Mouse (Mus musculus) megakaryocyte, embryonic 14.5 days (primary cell): ENCODE results near the gene Slc39a11. TPM values are rescaled to one million over a fixed set of nuclear protein-coding genes. Genes with fewer than 3 reads are reported as not detected.

ENCODE experiments used
- H3K27me3 ChIP-seq: replicated peaks from 2 replicates; pipeline ENCODE3; 2012; ENCODE audit warnings: inconsistent platforms
- H3K36me3 ChIP-seq: replicated peaks from 2 replicates; pipeline ENCODE3; 2012; ENCODE audit warnings: low read length, inconsistent platforms, mixed read lengths
- H3K4me1 ChIP-seq: 2 replicates; pipeline ENCODE4 v1.6.1; 2012; ENCODE audit warnings: inconsistent platforms
- H3K4me3 ChIP-seq: replicated peaks from 2 replicates; pipeline ENCODE3; 2012; ENCODE audit warnings: moderate library complexity, mild to moderate bottlenecking, inconsistent platforms
- H3K9me3 ChIP-seq: 2 replicates; pipeline ENCODE4 v1.6.1; 2012; ENCODE audit warnings: inconsistent platforms
- FLI1 ChIP-seq: IDR thresholded peaks from 2 replicates; pipeline ENCODE4 v1.6.1; 2012; ENCODE audit warnings: low read length, inconsistent platforms, mixed read lengths
- GATA1 ChIP-seq: IDR thresholded peaks from 3 replicates; pipeline ENCODE4 v1.6.1; 2012; ENCODE audit warnings: mixed read lengths, low read length, inconsistent platforms, borderline replicate concordance
- polyA plus RNA-seq: library from polyadenylated mRNA; stranded (reverse); fragments of >175 nt; gene quantifications from 2 replicates; pipeline ENCODE4 v1.2.3, GENCODE M21; 2012; ENCODE audit warnings: low replicate concordance; ENCODE audit not compliant: insufficient read depth

Gene Slc39a11
- polyA plus RNA-seq, 1 experiment: 20.6 TPM

GRCm38 (mm10) chr11:113619420-113620080, 30.3 kb downstream of the Slc39a11 start:
- Histone ChIP-seq H3K27me3 (peaks cover 72% of the 10 kb centered on the region), H3K36me3 (no peaks in the 10 kb centered on the region), H3K9me3 (0 out of 2 replicates have a peak, but pooled peaks cover 3% of the 10 kb centered on the region), H3K4me3 (peak overlapping the region; percentile 76), H3K4me1 (peaks cover 23% of the 10 kb centered on the region)
- TF ChIP-seq FLI1: no peak
- TF ChIP-seq GATA1: no peak

DNA sequence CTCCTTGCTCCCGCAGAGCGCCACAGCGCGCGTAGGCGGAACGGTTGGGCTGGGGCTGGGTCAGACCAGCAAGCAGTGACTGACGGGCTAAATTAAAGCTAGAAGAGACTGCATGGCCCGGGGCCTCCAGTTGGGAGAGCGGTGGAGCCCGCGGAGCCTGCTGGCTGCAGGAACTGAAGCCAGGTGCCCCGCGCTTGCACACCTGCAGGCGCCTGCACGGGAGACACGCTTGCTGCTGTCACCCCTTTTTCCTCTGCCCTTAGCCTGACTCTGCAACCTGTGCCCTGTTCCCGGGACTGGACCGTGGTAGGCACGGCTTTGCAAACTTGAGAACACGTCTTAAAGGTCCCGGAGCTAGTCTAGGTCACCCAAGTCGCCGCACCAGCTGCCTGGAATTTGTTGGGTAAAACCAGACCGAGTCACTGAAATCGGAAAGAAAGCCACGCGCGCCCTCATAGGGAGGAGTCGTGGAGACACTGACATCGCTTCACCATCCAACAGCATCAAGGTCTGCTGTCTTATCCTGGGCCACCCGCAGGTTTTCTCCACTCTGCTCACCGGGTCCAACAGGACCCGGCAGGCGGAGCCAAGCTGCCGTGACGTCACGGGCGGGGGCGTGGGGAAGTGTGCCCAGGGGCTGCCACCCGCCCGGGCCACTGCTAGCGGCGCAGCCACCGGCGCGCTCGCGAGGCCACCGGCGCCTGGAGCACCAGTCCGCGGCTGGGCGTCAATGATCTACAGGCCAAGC, 31.0 kb downstream of the Slc39a11 start, which contains the start of gene Sstr2:
Sstr2 (plus strand) TSS at position 671 of the 748 bp plus-strand sequence.
- Histone ChIP-seq H3K4me1 (peaks cover 25% of the 10 kb centered on the region), H3K4me3 (peak within 1 kb of the TSS; percentile 76), H3K27me3 (peaks cover 68% of the 10 kb centered on the region), H3K9me3 (0 out of 2 replicates have a peak, but pooled peaks cover 3% of the 10 kb centered on the region), H3K36me3 (no peaks in the 10 kb centered on the region)
- TF ChIP-seq FLI1 (no peak), GATA1 (no peak)

DNA sequence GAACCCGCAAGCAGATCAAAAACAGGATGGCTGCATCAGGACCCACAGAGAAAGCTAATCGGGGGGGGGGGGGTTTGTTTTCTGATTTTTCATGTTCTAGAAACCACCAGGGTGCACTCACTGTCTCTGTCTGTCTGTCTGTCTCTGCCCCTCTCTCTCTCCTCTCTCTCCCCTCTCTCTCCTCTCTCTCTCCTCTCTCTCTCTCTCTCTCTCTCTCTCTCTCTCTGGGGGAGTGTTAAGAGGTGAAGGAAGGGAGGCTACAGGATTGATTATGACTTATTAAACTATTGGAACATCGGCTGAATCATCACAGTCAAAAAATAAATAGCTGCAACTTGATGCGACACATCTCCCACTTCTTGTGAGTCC, 31.6 kb downstream of the Slc39a11 start:
- Histone ChIP-seq H3K4me1 (peaks cover 25% of the 10 kb centered on the region), H3K9me3 (0 out of 2 replicates have a peak, but pooled peaks cover 3% of the 10 kb centered on the region), H3K27me3 (peaks cover 72% of the 10 kb centered on the region), H3K36me3 (no peaks in the 10 kb centered on the region), H3K4me3 (no peak overlapping the region)
- no peak for TF ChIP-seq GATA1

GRCm38 (mm10) chr11:113617132-113617911, 32.6 kb downstream of the Slc39a11 start:
- Histone ChIP-seq H3K36me3 (no peaks in the 10 kb centered on the region), H3K4me3 (no peak overlapping the region), H3K27me3 (peaks cover 68% of the 10 kb centered on the region), H3K9me3 (0 out of 2 replicates have a peak, but pooled peaks cover 3% of the 10 kb centered on the region), H3K4me1 (peaks cover 25% of the 10 kb centered on the region)
- TF ChIP-seq GATA1 (no peak), FLI1 (no peak)

DNA sequence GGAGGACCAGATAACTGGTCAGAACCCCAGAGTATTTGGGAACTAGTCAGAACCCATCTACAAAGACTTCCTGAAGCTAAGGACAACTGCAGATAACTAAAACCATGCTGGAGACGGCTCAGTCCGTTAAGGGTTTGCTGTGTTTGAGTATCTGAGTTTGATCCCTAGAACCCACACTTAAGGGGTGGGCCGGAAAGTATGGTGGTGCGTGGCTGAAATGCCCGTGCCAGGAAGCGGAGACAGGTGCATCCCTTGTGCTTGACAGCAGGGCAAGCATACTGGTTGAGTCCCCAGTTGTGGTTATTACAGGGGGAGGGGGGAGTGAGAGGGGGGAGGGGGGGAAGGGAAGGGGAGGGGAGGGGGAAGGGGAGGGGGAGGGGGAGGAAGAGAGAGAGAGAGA, 35.4 kb downstream of the Slc39a11 start:
- H3K36me3 ChIP-seq: no peaks in the 10 kb centered on the region
- no peak overlapping the region for H3K4me3 ChIP-seq
- H3K9me3 ChIP-seq: 0 out of 2 replicates have a peak, but pooled peaks cover 3% of the 10 kb centered on the region
- H3K4me1 ChIP-seq: peaks cover 16% of the 10 kb centered on the region
- H3K27me3 ChIP-seq: peaks cover 49% of the 10 kb centered on the region
- TF ChIP-seq GATA1: no peak
- TF ChIP-seq FLI1: no peak

- no peaks in the 10 kb centered on the region for H3K36me3 ChIP-seq
- TF ChIP-seq FLI1: no peak
- TF ChIP-seq GATA1: no peak
- H3K9me3 ChIP-seq: peaks cover 20% of the 10 kb centered on the region
- 0 out of 2 replicates have a peak, but pooled peaks cover 2% of the 10 kb centered on the region for H3K4me1 ChIP-seq
- H3K4me3 ChIP-seq: no peak overlapping the region
- peaks cover 29% of the 10 kb centered on the region for H3K27me3 ChIP-seq
Measured at GRCm38 (mm10) chr11:113611664-113612611, 37.9 kb downstream of the Slc39a11 start.

DNA sequence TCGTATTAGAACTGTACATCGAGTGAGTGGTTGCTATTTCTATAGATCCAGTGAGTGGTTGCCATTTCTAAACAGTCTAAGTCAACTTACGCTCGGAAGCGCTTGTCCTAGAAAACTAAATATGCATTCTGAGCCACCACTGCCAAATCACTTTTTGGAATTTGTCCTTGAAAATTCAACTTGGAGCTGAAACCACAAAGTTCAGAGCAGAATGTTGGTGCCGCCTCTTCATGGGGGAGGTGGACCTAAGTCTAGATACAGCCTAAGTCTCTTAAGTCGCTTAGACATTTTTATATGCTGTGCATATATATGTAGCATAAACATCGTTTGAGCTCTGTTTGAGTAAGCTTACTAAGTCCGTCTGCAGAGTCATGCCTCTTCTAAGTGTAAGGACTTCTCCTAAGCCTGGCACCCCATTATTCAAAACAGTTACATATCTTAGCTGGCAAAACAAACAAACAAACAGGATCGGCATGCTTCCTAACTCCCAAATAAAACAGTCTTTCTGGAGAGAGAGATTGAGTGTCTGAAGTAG, 38.7 kb downstream of the Slc39a11 start:
- no peak overlapping the region for H3K4me3 ChIP-seq
- H3K9me3 ChIP-seq: peaks cover 25% of the 10 kb centered on the region
- no peaks in the 10 kb centered on the region for H3K36me3 ChIP-seq
- H3K27me3 ChIP-seq: peaks cover 24% of the 10 kb centered on the region
- TF ChIP-seq GATA1 (no peak), FLI1 (no peak)
- 0 out of 2 replicates have a peak, but pooled peaks cover 2% of the 10 kb centered on the region for H3K4me1 ChIP-seq

DNA sequence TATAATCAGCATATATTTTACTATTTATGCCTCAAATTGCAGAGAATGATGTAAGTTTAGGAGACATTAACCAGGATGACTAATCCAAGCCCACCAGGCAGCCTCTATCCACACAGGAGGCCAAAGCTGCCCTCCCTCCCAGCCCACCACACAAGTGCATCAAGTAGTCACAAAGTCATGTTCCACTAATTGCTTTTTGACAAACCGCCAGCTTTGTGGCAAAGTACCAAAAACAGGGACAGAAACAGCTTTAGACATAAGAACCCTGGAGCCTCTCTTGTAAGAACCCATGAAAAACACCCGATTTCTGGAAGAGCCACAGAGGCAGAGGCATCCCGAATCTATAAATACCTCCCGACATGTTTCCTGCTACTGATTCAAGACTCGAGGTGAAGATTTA, 39.6 kb downstream of the Slc39a11 start:
- Histone ChIP-seq H3K36me3 (no peaks in the 10 kb centered on the region), H3K9me3 (peaks cover 33% of the 10 kb centered on the region), H3K27me3 (peaks cover 18% of the 10 kb centered on the region), H3K4me3 (no peak overlapping the region), H3K4me1 (0 out of 2 replicates have a peak, but pooled peaks cover 2% of the 10 kb centered on the region)
- TF ChIP-seq FLI1 (no peak), GATA1 (no peak)

GRCm38 (mm10) chr11:113609581-113609980, 40.3 kb downstream of the Slc39a11 start:
- Histone ChIP-seq H3K9me3 (peaks cover 40% of the 10 kb centered on the region), H3K36me3 (no peaks in the 10 kb centered on the region), H3K4me3 (no peak overlapping the region), H3K4me1 (0 out of 2 replicates have a peak, but pooled peaks cover 2% of the 10 kb centered on the region), H3K27me3 (peaks cover 16% of the 10 kb centered on the region)
- TF ChIP-seq GATA1 (no peak), FLI1 (no peak)
